Mouse (Mus musculus) lung, adult 2 months (tissue): ENCODE results near the gene Col24a1. TPM values are rescaled to one million over a fixed set of nuclear protein-coding genes. Genes with fewer than 3 reads are reported as not detected.

ENCODE experiments used
- DNase-seq: peaks from one replicate; pipeline ENCODE4 v3.0.0; 2022
- H3K4me1 ChIP-seq: fragments of 200-500 bp; 2 replicates; pipeline ENCODE4 v1.6.1; 2011; ENCODE audit warnings: low read length; ENCODE audit not compliant: control insufficient read depth, insufficient read depth
- H3K4me3 ChIP-seq: fragments of 200-500 bp; replicated peaks from 2 replicates; pipeline ENCODE3; 2011; ENCODE audit warnings: low read depth, mild to moderate bottlenecking, control low read depth, low read length; ENCODE audit errors: extremely low read depth
- CTCF ChIP-seq: fragments of 200-500 bp; IDR thresholded peaks from 2 replicates; pipeline ENCODE4 v1.5.1; 2011; ENCODE audit warnings: mild to moderate bottlenecking, low read length, control low read depth; ENCODE audit not compliant: insufficient read depth
- POLR2A ChIP-seq: fragments of 200-500 bp; IDR thresholded peaks from 2 replicates; pipeline ENCODE4 v1.6.1; 2011; ENCODE audit warnings: low read depth, mild to moderate bottlenecking, control low read depth, low read length, borderline replicate concordance; ENCODE audit errors: extremely low read depth
- WGBS: fragments of 180-500 bp; shearing (Covaris S2); methylation state at CpG from one replicate; pipeline ENCODE4 v1.1.7; 2018; 5-methylcytosine and 5-hydroxymethylcytosine counted together
- polyA plus RNA-seq: library from polyadenylated mRNA; depleted of rRNA; stranded (reverse); fragments of >200 nt; gene quantifications from 2 replicates; pipeline ENCODE4 v1.2.3, GENCODE M21; 2012

The Col24a1 gene
- polyA plus RNA-seq, 1 experiment, result 0.11 TPM

DNA sequence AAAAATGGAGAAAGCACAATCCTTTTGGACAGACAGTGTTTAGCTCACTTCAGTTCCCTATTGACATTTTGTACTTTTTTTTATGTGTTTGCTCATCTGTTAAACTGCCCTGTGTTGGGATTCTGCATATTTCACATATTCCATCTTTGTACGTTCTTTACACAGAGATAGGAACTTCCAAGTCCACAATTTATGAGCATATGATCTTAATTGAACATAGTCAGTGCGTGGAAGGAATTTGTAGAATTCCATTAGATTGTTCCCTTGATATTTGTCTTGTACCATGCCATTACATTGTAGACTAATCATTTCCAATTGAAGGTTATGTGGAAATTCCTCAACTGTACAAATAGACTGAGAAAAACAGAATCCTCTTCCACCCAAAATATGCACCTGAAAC, 212.6 kb downstream of the Col24a1 start:
- TF ChIP-seq POLR2A, result no peak
- no peak for TF ChIP-seq CTCF
- H3K4me3 ChIP-seq, result no peak overlapping the region
- DNase-seq, result no peak
- H3K4me1 ChIP-seq, result no peaks in the 10 kb centered on the region
- 66% methylated on average over 2 of the region's 2 CpGs for WGBS

DNA sequence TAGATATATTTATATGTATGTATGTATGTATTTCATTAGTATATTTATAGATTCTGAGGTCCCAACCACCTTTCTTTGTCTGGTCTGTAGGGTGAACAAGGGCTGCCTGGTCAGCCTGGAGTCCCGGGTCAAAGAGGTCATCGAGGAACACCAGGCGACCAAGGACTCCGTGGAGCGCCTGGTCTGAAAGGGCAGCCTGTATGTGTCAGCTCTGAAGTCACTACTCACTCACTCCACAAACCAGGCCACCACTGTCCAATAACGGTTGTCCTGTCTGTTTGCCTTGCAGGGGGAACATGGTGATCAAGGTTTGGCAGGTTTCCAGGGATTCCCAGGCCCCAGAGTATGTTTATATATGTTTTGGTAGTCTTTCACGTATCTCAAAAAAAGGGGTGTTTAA, 216.3 kb downstream of the Col24a1 start:
- Histone ChIP-seq H3K4me1 (no peaks in the 10 kb centered on the region), H3K4me3 (no peak overlapping the region)
- no peak for DNase-seq
- TF ChIP-seq CTCF (no peak), POLR2A (no peak)
- 76% methylated on average over 7 of the region's 7 CpGs for WGBS

DNA sequence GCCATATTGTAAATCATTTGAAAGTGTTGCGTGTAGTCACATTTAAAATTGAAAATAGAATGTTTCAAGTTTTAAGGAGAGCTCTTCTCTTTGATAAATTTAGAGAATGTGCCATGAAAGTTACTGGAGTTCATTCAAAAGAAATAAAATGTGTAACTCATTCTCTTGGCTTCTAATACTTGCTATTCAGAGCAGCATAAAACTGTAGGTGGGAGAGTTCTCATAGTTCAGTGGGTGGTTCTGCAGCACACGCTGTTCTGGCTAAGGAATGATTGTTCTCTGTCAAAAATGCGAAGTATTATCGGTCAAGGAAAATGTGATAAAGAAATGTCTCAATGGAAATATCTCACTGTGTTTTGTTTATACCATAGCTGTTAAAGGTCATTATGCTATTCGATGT, 221.9 kb downstream of the Col24a1 start:
- TF ChIP-seq CTCF, result no peak
- no peak for TF ChIP-seq POLR2A
- DNase-seq, result no peak
- Histone ChIP-seq H3K4me1 (no peaks in the 10 kb centered on the region; the same call in 1 of the 2 replicates), H3K4me3 (no peak overlapping the region)
- WGBS, result 73% methylated on average over 5 of the region's 5 CpGs

DNA sequence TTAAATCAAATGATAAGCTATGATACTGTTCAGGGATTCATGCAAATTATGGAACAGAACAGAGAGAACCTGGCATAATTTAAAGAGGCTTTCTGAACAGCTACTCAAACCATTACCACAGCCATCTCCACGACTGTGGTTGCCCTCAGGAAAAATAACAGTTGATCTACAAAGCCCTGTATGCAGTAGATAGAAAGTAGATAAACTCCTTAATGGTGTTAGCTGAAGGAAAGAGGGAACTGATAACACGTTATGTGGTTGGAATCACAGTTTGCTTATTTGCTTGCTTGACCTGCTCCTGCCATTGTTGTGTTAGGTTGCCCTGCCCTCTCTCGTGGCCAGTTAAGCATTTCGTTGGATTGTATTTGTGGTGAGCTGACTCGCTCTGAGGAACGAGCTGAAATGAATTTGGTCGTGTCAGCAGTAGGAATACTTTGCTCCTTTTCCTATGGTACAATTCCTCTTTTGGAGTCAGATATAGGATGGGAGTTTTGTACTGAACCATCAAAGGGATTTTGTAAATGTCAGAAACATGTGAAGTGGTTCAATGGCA, 229.3 kb downstream of the Col24a1 start:
- Histone ChIP-seq H3K4me3 (no peak overlapping the region), H3K4me1 (no peaks in the 10 kb centered on the region; the same call in 1 of the 2 replicates)
- 26% methylated on average over 7 of the region's 7 CpGs for WGBS
- TF ChIP-seq POLR2A (no peak), CTCF (no peak)
- no peak for DNase-seq

GRCm38 (mm10) chr3:145522311-145522710, 230.0 kb downstream of the Col24a1 start:
- DNase-seq, result no peak
- WGBS, result 66% methylated on average over 2 of the region's 2 CpGs
- Histone ChIP-seq H3K4me1 (no peaks in the 10 kb centered on the region), H3K4me3 (no peak overlapping the region)
- TF ChIP-seq POLR2A, result no peak
- no peak for TF ChIP-seq CTCF

DNA sequence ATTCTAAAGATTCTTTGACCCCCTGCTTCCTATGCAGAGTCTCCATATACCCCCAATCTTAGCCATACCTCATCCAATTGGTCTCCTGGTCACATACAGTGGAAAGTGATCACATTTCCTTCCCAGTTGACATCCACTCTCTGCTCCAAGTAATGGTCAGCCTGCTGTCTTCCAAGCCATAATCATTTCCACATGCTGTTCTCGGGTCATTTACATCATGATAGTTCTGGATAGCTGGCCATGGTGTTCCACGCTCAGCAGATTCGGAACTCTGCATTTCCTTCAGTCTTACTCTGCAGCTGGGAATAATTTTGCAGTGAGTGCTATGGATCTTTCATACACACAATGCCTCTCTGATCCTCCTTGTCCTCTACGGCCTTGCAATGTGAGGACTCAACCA, 233.0 kb downstream of the Col24a1 start:
- Histone ChIP-seq H3K4me3 (no peak overlapping the region), H3K4me1 (no peaks in the 10 kb centered on the region)
- 90% methylated on average over 4 of the region's 4 CpGs for WGBS
- no peak for DNase-seq
- TF ChIP-seq POLR2A, result no peak
- TF ChIP-seq CTCF, result no peak

GRCm38 (mm10) chr3:145537870-145538269, 245.6 kb downstream of the Col24a1 start:
- 87% methylated on average over 1 of the region's 1 CpGs for WGBS
- Histone ChIP-seq H3K4me3 (no peak overlapping the region), H3K4me1 (no peaks in the 10 kb centered on the region)
- no peak for DNase-seq
- TF ChIP-seq CTCF (no peak), POLR2A (no peak)

GRCm38 (mm10) chr3:145548441-145549415, 256.5 kb downstream of the Col24a1 start:
- DNase-seq, result no peak
- Histone ChIP-seq H3K4me1 (no peaks in the 10 kb centered on the region), H3K4me3 (no peak overlapping the region)
- WGBS, result 66% methylated on average over 10 of the region's 10 CpGs
- TF ChIP-seq POLR2A (no peak), CTCF (no peak)

DNA sequence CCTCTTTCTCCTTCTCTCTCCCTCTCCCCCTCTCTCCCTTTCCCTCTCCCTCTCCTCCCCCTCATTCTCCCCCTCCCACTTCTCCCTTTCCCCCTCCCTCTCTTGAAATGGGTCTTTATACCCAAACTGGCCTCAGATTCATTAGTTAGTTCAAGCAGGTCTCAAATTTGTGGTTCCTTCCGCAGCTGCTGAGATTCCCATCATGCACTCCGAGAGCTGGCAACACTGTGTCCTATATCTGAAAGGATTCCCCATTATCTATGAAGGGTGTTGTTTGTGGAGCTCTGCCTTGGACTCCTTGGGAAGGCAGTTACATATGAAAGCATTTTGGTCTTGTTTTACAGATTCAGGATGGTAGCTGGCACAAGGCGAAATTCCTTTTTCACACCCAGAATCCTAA, 257.9 kb downstream of the Col24a1 start:
- Histone ChIP-seq H3K4me1 (no peaks in the 10 kb centered on the region), H3K4me3 (no peak overlapping the region)
- no peak for DNase-seq
- WGBS, result 78% methylated on average over 3 of the region's 3 CpGs
- TF ChIP-seq POLR2A (no peak), CTCF (no peak)

DNA sequence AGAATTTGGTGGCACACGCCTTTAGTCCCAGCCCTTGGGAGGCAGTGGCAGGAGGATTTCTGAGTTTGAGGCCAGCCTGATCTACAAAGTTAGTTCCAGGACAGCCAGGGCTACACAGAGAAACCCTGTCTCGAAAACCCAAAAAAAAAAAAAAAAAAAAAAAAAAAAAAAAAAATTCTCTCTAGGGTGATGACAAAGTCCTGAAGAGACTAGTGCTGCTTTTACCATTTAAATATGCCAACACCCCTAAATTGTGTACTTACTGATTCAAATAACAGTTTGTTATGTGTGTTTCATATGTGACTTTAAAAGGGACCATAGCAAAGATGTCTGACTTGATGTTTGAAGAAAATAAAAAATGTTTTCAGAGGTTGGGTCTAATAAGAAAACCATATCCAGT, 262.1 kb downstream of the Col24a1 start:
- 74% methylated on average over 2 of the region's 2 CpGs for WGBS
- TF ChIP-seq POLR2A (no peak), CTCF (no peak)
- Histone ChIP-seq H3K4me1 (no peaks in the 10 kb centered on the region), H3K4me3 (no peak overlapping the region)
- no peak for DNase-seq
